Mouse (Mus musculus): ENCODE measurements around the gene Dlgap4. TPM values are rescaled to one million over a fixed set of nuclear protein-coding genes. Genes with fewer than 3 reads are reported as not detected.

Dlgap4 gene
- polyA plus RNA-seq, 1 experiment from 2014 or later = 160 TPM

GRCm38 (mm10) chr2:156582887-156583286, 30.6 kb upstream of the Dlgap4 start:
- no peak overlapping the region for H3K27ac ChIP-seq (ENCODE audit: low read depth, low read length)
- peaks cover 5% of the 10 kb centered on the region; the same call in 1 of the 2 replicates for H3K4me1 ChIP-seq (ENCODE audit: control insufficient read depth, insufficient read depth, low read length)
- ATAC-seq (ENCODE audit: insufficient read depth, low FRiP score, low TSS enrichment) = no peak
- no peak for DNase-seq (ENCODE audit: low spot score)
- 91% methylated on average over 10 of the region's 10 CpGs for WGBS
- no peaks in the 10 kb centered on the region for H3K36me3 ChIP-seq (ENCODE audit: control insufficient read depth, insufficient read depth, low read length)
- H3K4me3 ChIP-seq (ENCODE audit: low read depth, low read length) = no peak overlapping the region
- H3K9me3 ChIP-seq (ENCODE audit: control insufficient read depth, low read length) = no peaks in the 10 kb centered on the region
- H3K4me2 ChIP-seq (ENCODE audit: low read depth) = no peak overlapping the region
- H3K27me3 ChIP-seq (ENCODE audit: control insufficient read depth, insufficient read depth, low read length) = no peaks in the 10 kb centered on the region
- no peak overlapping the region for H3K9ac ChIP-seq (ENCODE audit: low read length)

GRCm38 (mm10) chr2:156584154-156584796, 29.2 kb upstream of the Dlgap4 start:
- Histone ChIP-seq H3K27me3 (ENCODE audit: control insufficient read depth, insufficient read depth, low read length) (no peaks in the 10 kb centered on the region), H3K27ac (ENCODE audit: low read depth, low read length) (no peak overlapping the region), H3K4me2 (ENCODE audit: low read depth) (no peak overlapping the region), H3K4me3 (ENCODE audit: low read depth, low read length) (no peak overlapping the region), H3K9ac (ENCODE audit: low read length) (no peak overlapping the region), H3K9me3 (ENCODE audit: control insufficient read depth, low read length) (no peaks in the 10 kb centered on the region), H3K36me3 (ENCODE audit: control insufficient read depth, insufficient read depth, low read length) (no peaks in the 10 kb centered on the region), H3K4me1 (ENCODE audit: control insufficient read depth, insufficient read depth, low read length) (peaks cover 5% of the 10 kb centered on the region; the same call in 1 of the 2 replicates)
- DNase-seq (ENCODE audit: low spot score) (no peak), ATAC-seq (ENCODE audit: insufficient read depth, low FRiP score, low TSS enrichment) (no peak)
- 68% methylated on average over 11 of the region's 11 CpGs for WGBS

- H3K4me2 ChIP-seq (ENCODE audit: low read depth) = no peak overlapping the region; the same call in 1 of the 2 replicates
- DNase-seq (ENCODE audit: low spot score) = peak; percentile 38
- no peak overlapping the region for H3K27ac ChIP-seq (ENCODE audit: low read depth, low read length)
- no peak; the same call in 1 of the 2 replicates for ATAC-seq (ENCODE audit: insufficient read depth, low FRiP score, low TSS enrichment)
- H3K27me3 ChIP-seq (ENCODE audit: control insufficient read depth, insufficient read depth, low read length) = no peaks in the 10 kb centered on the region
- 45% methylated on average over 14 of the region's 14 CpGs for WGBS
- H3K4me1 ChIP-seq (ENCODE audit: control insufficient read depth, insufficient read depth, low read length) = peaks cover 5% of the 10 kb centered on the region; the same call in 1 of the 2 replicates
- no peak overlapping the region for H3K4me3 ChIP-seq (ENCODE audit: low read depth, low read length)
- H3K9me3 ChIP-seq (ENCODE audit: control insufficient read depth, low read length) = no peaks in the 10 kb centered on the region
- H3K36me3 ChIP-seq (ENCODE audit: control insufficient read depth, insufficient read depth, low read length) = no peaks in the 10 kb centered on the region
- 0 out of 2 replicates have a peak overlapping the region, but pooled peaks have one; percentile 7 for H3K9ac ChIP-seq (ENCODE audit: low read length)
These were observed 28.6 kb upstream of the Dlgap4 start for GRCm38 (mm10) chr2:156584797-156585471.

- Histone ChIP-seq H3K9ac (ENCODE audit: low read length) (no peak overlapping the region), H3K27ac (ENCODE audit: low read depth, low read length) (no peak overlapping the region), H3K36me3 (ENCODE audit: control insufficient read depth, insufficient read depth, low read length) (no peaks in the 10 kb centered on the region), H3K9me3 (ENCODE audit: control insufficient read depth, low read length) (no peaks in the 10 kb centered on the region), H3K4me1 (ENCODE audit: control insufficient read depth, insufficient read depth, low read length) (peaks cover 5% of the 10 kb centered on the region; the same call in 1 of the 2 replicates), H3K27me3 (ENCODE audit: control insufficient read depth, insufficient read depth, low read length) (no peaks in the 10 kb centered on the region), H3K4me3 (ENCODE audit: low read depth, low read length) (no peak overlapping the region), H3K4me2 (ENCODE audit: low read depth) (no peak overlapping the region)
- DNase-seq (ENCODE audit: low spot score) = no peak
- ATAC-seq (ENCODE audit: insufficient read depth, low FRiP score, low TSS enrichment) = no peak
- 92% methylated on average over 9 of the region's 9 CpGs for WGBS
These were observed 24.0 kb upstream of the Dlgap4 start for GRCm38 (mm10) chr2:156589481-156589880.

GRCm38 (mm10) chr2:156594987-156595490, 18.5 kb upstream of the Dlgap4 start:
- Histone ChIP-seq H3K36me3 (ENCODE audit: control insufficient read depth, insufficient read depth, low read length) (no peaks in the 10 kb centered on the region), H3K27me3 (ENCODE audit: control insufficient read depth, insufficient read depth, low read length) (no peaks in the 10 kb centered on the region), H3K27ac (ENCODE audit: low read depth, low read length) (no peak overlapping the region), H3K9me3 (ENCODE audit: control insufficient read depth, low read length) (no peaks in the 10 kb centered on the region), H3K9ac (ENCODE audit: low read length) (no peak overlapping the region), H3K4me1 (ENCODE audit: control insufficient read depth, insufficient read depth, low read length) (no peaks in the 10 kb centered on the region), H3K4me2 (ENCODE audit: low read depth) (no peak overlapping the region), H3K4me3 (ENCODE audit: low read depth, low read length) (no peak overlapping the region)
- no peak for DNase-seq (ENCODE audit: low spot score)
- 76% methylated on average over 15 of the region's 15 CpGs for WGBS
- no peak for ATAC-seq (ENCODE audit: insufficient read depth, low FRiP score, low TSS enrichment)

DNA sequence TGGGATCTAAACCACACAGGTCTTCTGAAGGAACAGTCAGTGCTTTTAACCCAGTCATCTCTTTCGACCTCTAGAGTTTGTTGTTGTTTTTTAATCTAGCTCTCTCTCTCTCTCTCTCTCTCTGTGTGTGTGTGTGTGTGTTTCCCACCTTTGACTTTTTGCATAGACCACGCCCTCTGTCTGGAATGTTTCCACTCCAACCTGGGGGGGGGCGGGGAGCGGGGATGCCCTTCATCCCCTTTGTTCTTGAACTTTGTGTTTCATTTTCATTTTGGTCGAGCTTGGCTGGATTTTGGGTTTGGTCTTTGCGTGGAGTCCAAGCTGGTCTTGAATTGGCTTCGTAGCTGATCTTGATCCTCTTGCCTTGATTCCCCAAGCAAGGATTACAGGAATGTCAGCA, 10.9 kb upstream of the Dlgap4 start:
- DNase-seq (ENCODE audit: low spot score) (no peak), ATAC-seq (ENCODE audit: insufficient read depth, low FRiP score, low TSS enrichment) (no peak)
- H3K36me3 ChIP-seq (ENCODE audit: control insufficient read depth, insufficient read depth, low read length) = no peaks in the 10 kb centered on the region
- H3K9ac ChIP-seq (ENCODE audit: low read length) = no peak overlapping the region
- no peaks in the 10 kb centered on the region for H3K27me3 ChIP-seq (ENCODE audit: control insufficient read depth, insufficient read depth, low read length)
- H3K4me3 ChIP-seq (ENCODE audit: low read depth, low read length) = no peak overlapping the region
- H3K27ac ChIP-seq (ENCODE audit: low read depth, low read length) = no peak overlapping the region
- no peak overlapping the region for H3K4me2 ChIP-seq (ENCODE audit: low read depth)
- no peaks in the 10 kb centered on the region for H3K4me1 ChIP-seq (ENCODE audit: control insufficient read depth, insufficient read depth, low read length)
- 86% methylated on average over 7 of the region's 7 CpGs for WGBS
- H3K9me3 ChIP-seq (ENCODE audit: control insufficient read depth, low read length) = no peaks in the 10 kb centered on the region

DNA sequence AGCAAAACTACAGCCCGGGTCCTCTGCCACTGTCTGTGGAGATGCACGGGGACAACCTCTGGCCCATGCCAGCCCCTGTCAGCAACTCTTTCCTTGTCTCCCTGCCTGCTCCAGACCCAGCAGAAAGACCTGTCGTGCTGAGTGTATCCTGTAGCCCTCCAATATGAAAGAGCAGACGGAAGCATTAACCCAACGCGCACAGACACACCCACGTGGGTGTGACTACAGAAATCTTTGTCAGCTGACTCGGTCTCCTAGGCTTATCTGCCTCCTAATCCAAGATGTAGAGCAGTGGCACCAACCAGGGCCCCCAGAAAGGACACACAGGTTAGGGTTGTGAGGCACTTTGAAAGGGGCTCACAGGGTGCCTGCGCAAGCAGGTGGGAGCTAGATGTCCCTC, 9.8 kb upstream of the Dlgap4 start:
- no peaks in the 10 kb centered on the region for H3K36me3 ChIP-seq (ENCODE audit: control insufficient read depth, insufficient read depth, low read length)
- no peaks in the 10 kb centered on the region for H3K4me1 ChIP-seq (ENCODE audit: control insufficient read depth, insufficient read depth, low read length)
- WGBS = 86% methylated on average over 9 of the region's 9 CpGs
- ATAC-seq (ENCODE audit: insufficient read depth, low FRiP score, low TSS enrichment) = no peak
- H3K27ac ChIP-seq (ENCODE audit: low read depth, low read length) = no peak overlapping the region
- DNase-seq (ENCODE audit: low spot score) = no peak
- no peaks in the 10 kb centered on the region for H3K27me3 ChIP-seq (ENCODE audit: control insufficient read depth, insufficient read depth, low read length)
- no peak overlapping the region for H3K9ac ChIP-seq (ENCODE audit: low read length)
- no peak overlapping the region for H3K4me3 ChIP-seq (ENCODE audit: low read depth, low read length)
- no peak overlapping the region for H3K4me2 ChIP-seq (ENCODE audit: low read depth)
- H3K9me3 ChIP-seq (ENCODE audit: control insufficient read depth, low read length) = no peaks in the 10 kb centered on the region

GRCm38 (mm10) chr2:156605144-156605543, 8.4 kb upstream of the Dlgap4 start:
- H3K9me3 ChIP-seq (ENCODE audit: control insufficient read depth, low read length) = no peaks in the 10 kb centered on the region
- H3K4me3 ChIP-seq (ENCODE audit: low read depth, low read length) = no peak overlapping the region
- no peaks in the 10 kb centered on the region for H3K4me1 ChIP-seq (ENCODE audit: control insufficient read depth, insufficient read depth, low read length)
- no peaks in the 10 kb centered on the region for H3K36me3 ChIP-seq (ENCODE audit: control insufficient read depth, insufficient read depth, low read length)
- WGBS = 61% methylated on average over 3 of the region's 3 CpGs
- no peaks in the 10 kb centered on the region for H3K27me3 ChIP-seq (ENCODE audit: control insufficient read depth, insufficient read depth, low read length)
- no peak overlapping the region for H3K4me2 ChIP-seq (ENCODE audit: low read depth)
- H3K9ac ChIP-seq (ENCODE audit: low read length) = no peak overlapping the region
- ATAC-seq (ENCODE audit: insufficient read depth, low FRiP score, low TSS enrichment) (no peak), DNase-seq (ENCODE audit: low spot score) (no peak)
- no peak overlapping the region for H3K27ac ChIP-seq (ENCODE audit: low read depth, low read length)

DNA sequence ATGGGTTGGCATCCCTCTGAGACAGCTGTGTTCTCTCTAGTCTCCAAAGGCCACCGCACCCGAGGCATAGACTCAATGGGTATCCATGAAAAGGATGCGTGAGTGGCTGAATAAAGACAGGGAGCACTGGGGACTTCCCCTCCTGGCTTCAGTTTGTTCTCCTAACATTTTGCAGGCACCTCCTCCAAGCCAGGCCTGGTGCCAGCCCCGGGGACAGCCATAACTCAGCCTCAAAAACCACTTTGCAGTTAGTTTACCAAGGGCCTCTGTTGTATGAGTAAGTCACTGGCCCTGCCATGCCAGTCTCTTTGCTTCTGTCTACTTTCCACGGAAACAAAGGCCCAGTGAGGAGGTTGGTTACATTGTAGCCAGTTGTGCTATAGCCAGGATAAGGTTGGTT, 7.5 kb upstream of the Dlgap4 start:
- H3K4me3 ChIP-seq (ENCODE audit: low read depth, low read length) = no peak overlapping the region
- DNase-seq (ENCODE audit: low spot score) (no peak), ATAC-seq (ENCODE audit: insufficient read depth, low FRiP score, low TSS enrichment) (no peak)
- 78% methylated on average over 5 of the region's 5 CpGs for WGBS
- H3K36me3 ChIP-seq (ENCODE audit: control insufficient read depth, insufficient read depth, low read length) = no peaks in the 10 kb centered on the region
- H3K27me3 ChIP-seq (ENCODE audit: control insufficient read depth, insufficient read depth, low read length) = no peaks in the 10 kb centered on the region
- no peak overlapping the region for H3K9ac ChIP-seq (ENCODE audit: low read length)
- H3K9me3 ChIP-seq (ENCODE audit: control insufficient read depth, low read length) = no peaks in the 10 kb centered on the region
- H3K4me1 ChIP-seq (ENCODE audit: control insufficient read depth, insufficient read depth, low read length) = no peaks in the 10 kb centered on the region
- no peak overlapping the region for H3K4me2 ChIP-seq (ENCODE audit: low read depth)
- H3K27ac ChIP-seq (ENCODE audit: low read depth, low read length) = no peak overlapping the region

Data from neural tube, embryonic 11.5 days (tissue).